Mouse (Mus musculus) neural tube, embryonic 11.5 days (tissue): ENCODE data around the gene Gm21983. TPM values are rescaled to one million over a fixed set of nuclear protein-coding genes. Genes with fewer than 3 reads are reported as not detected.

Source experiments
- ATAC-seq: fragments of 200-750 bp; cut with Nextera tagmentation; 2 replicates; pipeline ENCODE4 v1.8.0; 2017; ENCODE audit warnings: moderate number of reproducible peaks, mild to moderate bottlenecking, moderate TSS enrichment, moderate library complexity; ENCODE audit not compliant: insufficient read depth, low FRiP score, low TSS enrichment
- DNase-seq: peaks from one replicate; pipeline ENCODE4 v3.0.0-alpha.2; 2015; ENCODE audit warnings: low spot score
- H3K27ac ChIP-seq: fragments of 300-500 bp; sonication (generic); 2 replicates; pipeline ENCODE4 v1.5.1; 2014; ENCODE audit warnings: low read depth, mild to moderate bottlenecking, low read length
- H3K27me3 ChIP-seq: fragments of 300-500 bp; sonication (generic); 2 replicates; pipeline ENCODE4 v1.6.1; 2014; ENCODE audit warnings: mild to moderate bottlenecking, low read length, mixed read lengths; ENCODE audit not compliant: control insufficient read depth, insufficient read depth
- H3K36me3 ChIP-seq: fragments of 300-500 bp; sonication (generic); 2 replicates; pipeline ENCODE4 v1.6.1; 2014; ENCODE audit warnings: mild to moderate bottlenecking, low read length, moderate library complexity, mixed read lengths; ENCODE audit not compliant: control insufficient read depth, insufficient read depth
- H3K4me1 ChIP-seq: fragments of 300-500 bp; sonication (generic); 2 replicates; pipeline ENCODE4 v1.6.1; 2014; ENCODE audit warnings: low read length, mixed read lengths; ENCODE audit not compliant: control insufficient read depth, insufficient read depth
- H3K4me2 ChIP-seq: fragments of 300-500 bp; sonication (generic); 2 replicates; pipeline ENCODE4 v1.6.1; 2014; ENCODE audit warnings: low read depth, mild to moderate bottlenecking, moderate library complexity
- H3K4me3 ChIP-seq: fragments of 300-500 bp; sonication (generic); 2 replicates; pipeline ENCODE4 v1.5.1; 2014; ENCODE audit warnings: low read depth, low read length
- H3K9ac ChIP-seq: fragments of 300-500 bp; sonication (generic); 2 replicates; pipeline ENCODE4 v1.6.1; 2014; ENCODE audit warnings: mild to moderate bottlenecking, low read length
- H3K9me3 ChIP-seq: fragments of 300-500 bp; sonication (generic); 2 replicates; pipeline ENCODE4 v1.6.1; 2016; ENCODE audit warnings: low read length; ENCODE audit not compliant: control insufficient read depth
- microRNA counts: library from miRNA; unstranded; fragments of <30 nt; microRNA quantifications from one replicate; lab custom pipeline; 2015
- microRNA-seq: library from miRNA; unstranded; fragments of <30 nt; microRNA quantifications from one replicate; pipeline ENCODE4, GENCODE M21; 2016
- polyA plus RNA-seq: library from polyadenylated mRNA; unstranded; fragments of >200 nt; fragmentation: Nextera tagmentation; extraction: Ambion mirVana; gene quantifications from 2 replicates; pipeline ENCODE4 v1.2.1, GENCODE M21; 2014

The Gm21983 gene
- polyA plus RNA-seq, 1 experiment from 2014 or later: not detected

DNA sequence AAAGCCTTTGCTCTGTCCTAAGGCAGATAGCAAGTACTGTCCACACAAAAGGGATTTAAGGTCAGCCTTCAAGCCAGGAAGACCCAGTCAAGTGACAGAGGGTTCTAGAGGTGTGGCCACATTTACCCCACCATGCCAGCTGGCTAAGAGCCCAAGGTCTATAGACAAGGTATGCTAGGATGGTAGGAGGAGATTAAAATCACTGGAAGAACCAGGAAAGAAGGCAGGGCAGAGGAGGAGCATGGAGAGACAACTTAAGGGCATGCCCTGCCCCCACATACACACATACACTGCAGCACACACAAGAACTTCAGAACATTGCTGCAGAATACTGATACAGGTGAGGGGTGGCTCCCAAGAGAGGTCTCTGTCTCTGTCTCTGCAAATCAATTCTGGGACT, 61.2 kb downstream of the Gm21983 start, which contains the start of gene Cyp2f2:
Cyp2f2 (plus strand) TSS at position 234 of the 400 bp plus-strand sequence.
- no peak within 1 kb of the TSS for H3K9ac ChIP-seq
- ATAC-seq: no peak
- no peaks in the 10 kb centered on the region for H3K9me3 ChIP-seq
- no peak within 1 kb of the TSS for H3K4me2 ChIP-seq
- H3K4me3 ChIP-seq: no peak within 1 kb of the TSS
- no peak for DNase-seq
- no peaks in the 10 kb centered on the region for H3K36me3 ChIP-seq
- no peaks in the 10 kb centered on the region for H3K4me1 ChIP-seq
- H3K27ac ChIP-seq: no peak within 1 kb of the TSS
- no peaks in the 10 kb centered on the region for H3K27me3 ChIP-seq

MicroRNAs within 50 kb of the gene (microRNA counts, 519-probe panel; counts per million panel counts)
- microRNA mmu-miR-1191 (lab: Ali Mortazavi, UCI): 171 counts per million, percentile 57 among the panel's probes with 10 or more counts

Small RNAs within 50 kb of the gene (microRNA-seq; reads per million reads assigned to microRNA genes)
- gene Mir1191 (2.9 reads per million, percentile 4 among the genes with 10 or more reads in this experiment), gene Mir3101 (0.78 reads per million)

Other genes starting within 250 kb of the Gm21983 start
- gene Cyp2a22, start 241.7 kb downstream of the Gm21983 start, polyA plus RNA-seq: not detected in 2 replicates
- not detected in 2 replicates for gene Cyp2a12, start 152.0 kb downstream of the Gm21983 start, polyA plus RNA-seq
- gene Cyp2f2, start 61.2 kb downstream of the Gm21983 start, polyA plus RNA-seq: not detected in 2 replicates
- gene Cyp2t4, start 27.4 kb downstream of the Gm21983 start, polyA plus RNA-seq: not detected in 2 replicates
- 51.0 and 54.6 TPM in 2 replicates for gene Egln2, start 14.3 kb downstream of the Gm21983 start, polyA plus RNA-seq
- gene Rab4b, start 2.2 kb downstream of the Gm21983 start, polyA plus RNA-seq: 67.0 and 72.6 TPM in 2 replicates
- gene Mia, start 71 bp upstream of the Gm21983 start, polyA plus RNA-seq: 0.60 and 1.3 TPM in 2 replicates
- 3.8 and 4.4 TPM in 2 replicates for gene BC024978, start 14.7 kb upstream of the Gm21983 start, polyA plus RNA-seq
- 332 and 363 TPM in 2 replicates for gene Snrpa, start 15.2 kb upstream of the Gm21983 start, polyA plus RNA-seq
- 6.5 and 8.3 TPM in 2 replicates for gene Itpkc, start 47.6 kb upstream of the Gm21983 start, polyA plus RNA-seq
- gene Coq8b, start 51.9 kb upstream of the Gm21983 start, polyA plus RNA-seq: 15.8 and 17.1 TPM in 2 replicates
- 21.6 and 21.7 TPM in 2 replicates for gene Numbl, start 77.3 kb upstream of the Gm21983 start, polyA plus RNA-seq
- gene Ltbp4, start 156.6 kb upstream of the Gm21983 start, polyA plus RNA-seq: 7.0 and 8.0 TPM in 2 replicates
- gene Shkbp1, start 174.9 kb upstream of the Gm21983 start, polyA plus RNA-seq: 52.8 and 55.2 TPM in 2 replicates
- not detected in 2 replicates for gene Gm20479, start 176.3 kb upstream of the Gm21983 start, polyA plus RNA-seq